Mouse (Mus musculus) neutrophil, adult 5-6 weeks (primary cell): Measurements from ENCODE around the gene Tspan32. TPM values are rescaled to one million over a fixed set of nuclear protein-coding genes. Genes with fewer than 3 reads are reported as not detected.

Source experiments
- ATAC-seq: fragments of 151-379, 151-347 bp; 2 replicates; pipeline ENCODE4 v1.8.0; 2017; ENCODE audit warnings: mild to moderate bottlenecking, moderate TSS enrichment; ENCODE audit not compliant: insufficient number of reproducible peaks, poor library complexity, low FRiP score, severe bottlenecking; ENCODE audit errors: extremely low read depth
- total RNA-seq: library from RNA; stranded (forward); fragments of 200-1000 nt; gene quantifications from 2 replicates; pipeline ENCODE4 v1.2.3, GENCODE M21; 2017

The Tspan32 gene
- total RNA-seq, 1 experiment from 2014 or later = 124 TPM

DNA sequence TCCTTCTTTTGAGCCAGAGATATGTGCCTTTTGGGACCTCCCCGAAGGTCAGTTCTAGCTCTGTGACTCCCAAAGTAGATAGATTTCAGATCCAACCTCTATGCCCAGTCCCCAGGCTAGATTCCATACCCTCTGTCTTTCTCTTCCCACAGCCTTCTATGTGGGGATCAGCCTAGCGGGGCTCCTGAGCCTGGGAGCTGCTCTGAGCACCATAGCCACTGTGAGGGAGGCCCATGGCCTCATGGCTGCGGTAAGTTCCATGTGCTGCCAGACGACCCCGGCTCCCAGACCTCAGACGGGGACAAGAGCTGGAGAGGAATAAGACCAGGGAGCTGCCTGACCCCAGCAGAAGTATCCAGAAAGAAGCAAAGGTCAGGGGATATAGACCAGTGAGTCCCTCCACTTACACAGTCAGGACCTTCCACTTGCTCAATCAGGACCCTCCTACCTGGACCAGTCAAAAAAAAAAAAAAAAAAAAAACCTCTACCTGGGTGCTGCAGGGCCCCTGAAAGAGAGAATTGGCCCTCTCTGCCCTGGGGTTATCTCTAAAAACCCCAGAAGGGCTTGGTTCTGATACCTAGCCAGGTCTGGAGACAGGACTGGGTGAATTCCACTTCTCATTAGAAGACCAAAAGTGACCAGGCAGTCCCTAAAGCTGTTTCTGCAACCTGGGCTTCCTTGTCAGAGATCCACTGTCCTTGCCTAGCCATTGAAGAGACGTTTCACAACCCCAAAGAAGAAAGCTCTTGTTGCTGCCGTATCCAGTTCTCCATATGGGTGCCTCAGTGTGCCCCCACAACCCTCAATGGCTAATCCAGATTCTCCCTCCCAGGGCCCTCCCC lies 2.1 kb downstream of the Tspan32 start:
- ATAC-seq = no peak

DNA sequence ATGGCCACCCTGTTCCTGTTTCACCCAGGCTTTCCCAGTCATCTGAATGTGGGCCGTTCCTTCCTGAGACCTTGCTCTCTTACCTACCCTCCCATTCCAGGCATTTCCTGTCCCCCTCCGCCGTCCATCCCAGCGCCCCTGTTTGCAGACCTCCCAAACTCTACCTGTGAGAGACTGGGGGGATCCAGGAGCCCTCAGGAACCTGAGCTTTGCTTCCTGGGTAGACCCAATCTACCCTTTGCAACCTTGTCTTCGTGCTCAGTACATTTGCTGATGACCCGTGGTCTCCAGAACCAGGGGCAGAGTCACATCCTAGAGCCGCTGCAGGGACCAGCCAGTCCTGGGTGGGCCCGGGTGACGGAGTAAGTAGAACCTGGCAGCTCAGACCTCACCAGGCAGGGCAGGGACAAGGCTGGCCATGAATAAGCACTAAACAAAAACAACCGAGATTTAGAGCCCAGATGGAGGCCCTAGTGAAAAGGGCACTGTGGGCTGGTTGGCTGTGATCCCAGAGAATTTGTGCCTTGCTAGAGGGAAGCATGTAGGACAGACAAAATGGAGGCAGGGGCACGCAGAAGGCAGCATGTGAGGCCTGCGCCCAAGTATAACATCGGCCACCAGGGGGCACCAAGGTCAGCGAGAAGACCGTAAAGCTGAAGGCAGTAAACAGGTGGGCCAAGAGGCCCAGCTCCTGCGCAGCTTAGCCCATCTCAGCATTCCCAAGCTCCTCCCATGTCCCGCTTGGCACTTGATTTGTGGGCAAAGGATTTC lies 2.9 kb downstream of the Tspan32 start:
- ATAC-seq = peak; percentile 70

GRCm38 (mm10) chr7:143008370-143008926 lies 3.6 kb downstream of the Tspan32 start:
- ATAC-seq = no peak

GRCm38 (mm10) chr7:143008996-143009665 lies 4.3 kb downstream of the Tspan32 start:
- no peak for ATAC-seq

GRCm38 (mm10) chr7:143009996-143010395 lies 5.2 kb downstream of the Tspan32 start:
- ATAC-seq = no peak

- no peak for ATAC-seq
Observed at GRCm38 (mm10) chr7:143011226-143011625, 6.4 kb downstream of the Tspan32 start.

DNA sequence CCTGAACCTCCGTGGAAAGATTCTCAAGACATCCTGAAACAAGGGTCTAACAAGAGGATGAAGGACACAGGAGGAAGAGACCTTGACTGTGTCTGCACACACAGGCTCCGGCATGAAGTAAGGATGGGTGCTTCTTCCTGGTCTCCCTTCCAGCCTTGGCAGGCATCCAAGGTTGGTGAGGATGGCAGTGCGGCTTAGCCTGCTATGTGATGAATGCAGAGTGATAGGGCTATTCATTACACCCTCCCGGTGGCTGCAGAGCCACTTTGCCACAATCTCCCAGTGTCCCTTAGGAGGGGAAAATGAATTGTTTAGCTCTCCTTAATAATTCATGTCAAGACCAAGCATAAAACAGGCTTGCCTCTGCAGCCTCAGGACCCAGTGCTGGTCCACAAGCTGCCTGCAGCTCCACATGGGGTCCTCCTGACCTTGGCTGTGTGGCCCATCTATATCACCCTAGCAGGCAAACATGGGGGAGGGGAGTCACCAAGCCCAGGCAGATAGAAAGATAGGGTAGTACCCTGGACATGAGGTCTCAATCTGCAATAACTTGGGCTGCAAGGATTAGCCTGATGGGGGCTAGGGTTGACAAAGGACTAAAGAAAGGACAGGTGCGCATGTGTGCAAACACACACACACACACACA lies 7.5 kb downstream of the Tspan32 start:
- no peak for ATAC-seq

- ATAC-seq = no peak
Observed at GRCm38 (mm10) chr7:143013420-143014178, 8.8 kb downstream of the Tspan32 start.

- ATAC-seq = no peak
Observed at GRCm38 (mm10) chr7:143014862-143015659, 10.2 kb downstream of the Tspan32 start.

GRCm38 (mm10) chr7:143015755-143016423 lies 11.0 kb downstream of the Tspan32 start:
- ATAC-seq = no peak

- no peak for ATAC-seq
Observed at GRCm38 (mm10) chr7:143016424-143017142, 11.7 kb downstream of the Tspan32 start.

GRCm38 (mm10) chr7:143017181-143017580 lies 12.3 kb downstream of the Tspan32 start:
- no peak for ATAC-seq

GRCm38 (mm10) chr7:143020040-143020439 lies 15.2 kb downstream of the Tspan32 start:
- no peak for ATAC-seq

DNA sequence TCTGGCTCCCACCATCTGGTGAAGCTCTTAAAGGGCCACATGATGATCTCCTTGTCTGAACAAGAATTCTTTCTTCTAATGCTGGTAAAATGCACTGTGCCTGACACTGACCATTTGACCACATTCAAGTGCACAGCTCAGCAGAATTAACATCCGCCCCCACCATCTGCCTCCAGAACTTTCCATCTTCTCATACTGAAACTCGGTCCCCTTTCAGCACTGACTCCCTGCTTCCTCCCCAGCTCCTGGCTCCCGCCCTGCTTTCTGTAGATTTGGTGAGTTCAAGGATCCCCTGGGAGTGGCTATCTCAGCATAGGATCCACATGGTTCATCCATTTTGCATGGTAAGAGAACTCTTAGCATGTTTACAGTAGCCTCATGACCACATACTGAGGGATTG lies 15.9 kb downstream of the Tspan32 start:
- ATAC-seq = no peak

DNA sequence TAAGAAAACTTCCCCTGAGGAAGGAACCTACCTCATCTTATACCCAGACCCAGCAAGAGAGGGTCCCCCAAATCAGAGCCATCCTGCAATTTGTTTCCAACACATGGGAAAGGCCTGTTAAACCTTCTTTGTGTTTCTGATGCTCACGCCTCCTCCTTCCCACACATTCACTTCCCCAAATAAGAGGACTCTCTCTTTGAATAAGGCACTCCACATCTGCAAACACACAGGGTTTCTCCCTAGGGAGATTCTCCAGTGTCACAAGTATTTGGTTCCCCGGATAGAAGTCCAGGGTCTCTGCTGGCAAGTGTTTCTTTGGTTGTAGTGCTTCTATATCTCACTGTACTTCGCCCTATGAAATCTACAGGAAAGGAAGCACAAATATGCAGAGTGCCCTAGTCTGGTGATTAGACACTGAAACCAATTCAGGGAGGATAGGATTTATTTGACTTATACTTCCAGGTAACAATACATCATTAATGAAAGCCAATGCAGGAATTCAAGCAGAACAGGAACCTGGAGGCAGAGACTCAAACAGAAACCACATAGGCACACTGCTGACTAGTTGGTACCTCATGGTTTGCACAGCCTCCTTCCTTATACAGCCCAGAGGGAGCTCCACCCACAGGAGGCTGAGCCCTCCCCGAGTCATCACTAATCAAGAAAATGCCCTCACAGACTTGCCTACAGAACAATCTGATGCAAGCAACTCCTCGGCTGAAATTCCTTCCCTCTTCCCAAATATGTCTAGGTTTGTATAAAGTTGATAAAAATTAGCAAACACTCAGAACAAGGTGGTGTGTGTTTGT lies 16.7 kb downstream of the Tspan32 start:
- no peak for ATAC-seq

DNA sequence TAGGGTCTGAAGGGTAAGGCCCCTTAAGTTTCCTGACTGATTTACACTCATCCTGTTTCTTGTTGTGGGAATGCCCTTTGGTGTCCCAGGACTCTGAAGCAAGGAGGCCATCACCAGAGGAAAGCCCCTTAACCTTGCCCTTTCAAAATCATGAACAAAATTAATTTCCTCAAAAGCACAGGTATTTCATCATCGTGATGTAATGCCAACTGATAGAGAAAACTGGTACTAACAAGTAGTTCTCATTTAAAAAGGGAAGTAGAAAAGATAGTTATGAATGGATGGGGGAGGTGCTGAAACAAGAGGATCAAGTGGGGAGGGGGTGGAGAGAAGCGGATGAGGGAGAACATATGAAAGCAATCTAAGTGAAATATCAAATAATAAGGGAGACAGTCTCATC lies 18.7 kb downstream of the Tspan32 start:
- ATAC-seq = peak; percentile 68
